Mouse (Mus musculus) erythroblast, embryonic 14.5 days (primary cell): ENCODE data around the gene Pou2f3.

ENCODE experiments used
- GATA1 ChIP-seq: IDR thresholded peaks from 2 replicates; pipeline ENCODE4 v1.6.1; 2012; ENCODE audit warnings: low read length, inconsistent platforms, mixed read lengths
- TAL1 ChIP-seq: IDR thresholded peaks from 3 replicates; pipeline ENCODE4 v1.6.1; 2012; ENCODE audit warnings: low read length, inconsistent platforms, mixed read lengths

DNA sequence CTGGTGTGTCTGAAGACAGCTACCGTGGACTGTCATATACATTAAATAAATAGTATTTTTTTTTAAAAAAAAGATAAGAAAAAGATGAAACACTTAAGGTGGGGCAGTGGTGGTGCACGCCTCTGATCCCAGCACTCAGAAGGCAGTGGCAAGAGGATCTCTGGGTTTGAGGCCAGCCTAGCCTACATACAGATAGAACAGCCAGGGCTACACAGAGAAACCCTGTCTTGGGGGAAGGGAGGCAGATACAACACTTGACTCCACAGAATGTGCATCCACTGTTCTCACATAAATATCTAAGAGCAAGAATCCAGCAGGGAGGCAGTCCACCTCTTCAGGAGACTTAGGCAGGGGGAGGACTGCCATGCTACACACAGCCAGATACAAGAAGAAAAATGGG, 107.2 kb downstream of the Pou2f3 start:
- TF ChIP-seq TAL1 = no peak
- TF ChIP-seq GATA1 = no peak
